Mouse (Mus musculus): ENCODE measurements around the gene Lrpprc.

The Lrpprc gene

GRCm38 (mm10) chr17:84758971-84759370 is 31.6 kb downstream of the Lrpprc start:
- peak; percentile 29 for DNase-seq (ENCODE audit: low read depth)

- peak; percentile 60 for DNase-seq (ENCODE audit: low read depth)
Measured at GRCm38 (mm10) chr17:84758374-84758773, 32.2 kb downstream of the Lrpprc start.

GRCm38 (mm10) chr17:84756090-84756489 is 34.5 kb downstream of the Lrpprc start:
- DNase-seq (ENCODE audit: low read depth) = peak; percentile 64

GRCm38 (mm10) chr17:84753489-84753888 is 37.1 kb downstream of the Lrpprc start:
- DNase-seq (ENCODE audit: low read depth) = no peak

- DNase-seq (ENCODE audit: low read depth) = no peak
Measured at GRCm38 (mm10) chr17:84752286-84752685, 38.3 kb downstream of the Lrpprc start.

- no peak for DNase-seq (ENCODE audit: low read depth)
Measured at GRCm38 (mm10) chr17:84751630-84752191, 38.9 kb downstream of the Lrpprc start.

GRCm38 (mm10) chr17:84750130-84750529 is 40.5 kb downstream of the Lrpprc start:
- no peak for DNase-seq (ENCODE audit: low read depth)

- DNase-seq (ENCODE audit: low read depth) = no peak
Measured at GRCm38 (mm10) chr17:84749297-84749696, 41.3 kb downstream of the Lrpprc start.

GRCm38 (mm10) chr17:84748152-84748682 is 42.4 kb downstream of the Lrpprc start:
- DNase-seq (ENCODE audit: low read depth) = no peak

GRCm38 (mm10) chr17:84747212-84747611 is 43.4 kb downstream of the Lrpprc start:
- no peak for DNase-seq (ENCODE audit: low read depth)

- no peak for DNase-seq (ENCODE audit: low read depth)
Measured at GRCm38 (mm10) chr17:84745001-84745400, 45.6 kb downstream of the Lrpprc start.

- no peak for DNase-seq (ENCODE audit: low read depth)
Measured at GRCm38 (mm10) chr17:84744256-84744655, 46.3 kb downstream of the Lrpprc start.

- DNase-seq (ENCODE audit: low read depth) = no peak
Measured at GRCm38 (mm10) chr17:84738073-84738797, 52.4 kb downstream of the Lrpprc start.

GRCm38 (mm10) chr17:84736719-84737118 is 53.9 kb downstream of the Lrpprc start:
- no peak for DNase-seq (ENCODE audit: low read depth)

- no peak for DNase-seq (ENCODE audit: low read depth)
Measured at GRCm38 (mm10) chr17:84732612-84733011, 58.0 kb downstream of the Lrpprc start.

- no peak for DNase-seq (ENCODE audit: low read depth)
Measured at GRCm38 (mm10) chr17:84731361-84731760, 59.2 kb downstream of the Lrpprc start.

- DNase-seq (ENCODE audit: low read depth) = no peak
Measured at GRCm38 (mm10) chr17:84729140-84729539, 61.4 kb downstream of the Lrpprc start.

- DNase-seq (ENCODE audit: low read depth) = no peak
Measured at GRCm38 (mm10) chr17:84728201-84728911, 62.2 kb downstream of the Lrpprc start.

- DNase-seq (ENCODE audit: low read depth) = no peak
Measured at GRCm38 (mm10) chr17:84725163-84725562, 65.4 kb downstream of the Lrpprc start.

- DNase-seq (ENCODE audit: low read depth) = no peak
Measured at GRCm38 (mm10) chr17:84724028-84724427, 66.6 kb downstream of the Lrpprc start.

- DNase-seq (ENCODE audit: low read depth) = no peak
Measured at GRCm38 (mm10) chr17:84719105-84719504, 71.5 kb downstream of the Lrpprc start.

GRCm38 (mm10) chr17:84717416-84717815 is 73.2 kb downstream of the Lrpprc start:
- DNase-seq (ENCODE audit: low read depth) = no peak
